Mouse (Mus musculus) adrenal gland, adult 18-20 months (tissue): ENCODE measurements around the gene Adig. TPM values are rescaled to one million over a fixed set of nuclear protein-coding genes. Genes with fewer than 3 reads are reported as not detected.

Experiments
- DNase-seq, 2 experiments: peaks; one replicate each; pipeline ENCODE4 v3.0.0; 2021 to 2022; ENCODE audit warnings: low spot score in 2 of 2
- long read RNA-seq, 2 experiments: library from polyadenylated mRNA; stranded (forward); transcript quantifications; one replicate each; pipeline ENCODE4 v2.0.0; 2021
- total RNA-seq, 2 experiments: library from RNA; stranded (reverse); gene quantifications; 1 replicate in 1 of 2; 2 replicates in 1 of 2; pipeline ENCODE4 v1.2.3; 2021

The Adig gene
- 100 to 1,000 TPM in 1 of 2 experiments, 10 to 100 TPM in 1; 75.7 to 130 TPM for total RNA-seq
- long read RNA-seq, experiment 1, transcript Adig-201 (3 exons, 632 nt), result major isoform, 6 of 11 reads
- long read RNA-seq, experiment 1, partial matches to known transcripts, result 0 of 11 reads
- long read RNA-seq, experiment 1, other reads (novel, unspliced or antisense), result 5 of 11 reads
- long read RNA-seq, experiment 2, transcript Adig-201 (3 exons, 632 nt), result major isoform, 53 of 65 reads
- long read RNA-seq, experiment 2, partial matches to known transcripts, result 3 of 65 reads
- long read RNA-seq, experiment 2, other reads (novel, unspliced or antisense), result 8 of 65 reads

GRCm38 (mm10) chr2:158501836-158502812, at the start of gene Adig:
Gene Adig (plus strand): TSS chr2:158502612.
- DNase-seq, result peak in 1 of 2 experiments; percentile 19

GRCm38 (mm10) chr2:158456451-158456850, 46.0 kb upstream of the Adig start:
- no peak for DNase-seq

- no peak for DNase-seq
Observed at GRCm38 (mm10) chr2:158457610-158458009, 44.8 kb upstream of the Adig start.

GRCm38 (mm10) chr2:158462450-158462849, 40.0 kb upstream of the Adig start:
- DNase-seq, result no peak

GRCm38 (mm10) chr2:158474159-158474558, 28.3 kb upstream of the Adig start:
- no peak for DNase-seq

- no peak for DNase-seq
Observed at GRCm38 (mm10) chr2:158477640-158478039, 24.8 kb upstream of the Adig start.

- no peak for DNase-seq
Observed at GRCm38 (mm10) chr2:158498457-158498856, 4.0 kb upstream of the Adig start.

GRCm38 (mm10) chr2:158503226-158503625, 814 bp downstream of the Adig start:
- peak in 1 of 2 experiments; percentile 15 for DNase-seq

GRCm38 (mm10) chr2:158503671-158504070, 1.3 kb downstream of the Adig start:
- DNase-seq, result peak in 1 of 2 experiments; percentile 19

GRCm38 (mm10) chr2:158506475-158506874, 4.1 kb downstream of the Adig start:
- peak in 1 of 2 experiments; percentile 6 for DNase-seq

- DNase-seq, result peak in 1 of 2 experiments; percentile 10
Observed at GRCm38 (mm10) chr2:158507046-158507445, 4.6 kb downstream of the Adig start.

GRCm38 (mm10) chr2:158510665-158511064, 8.3 kb downstream of the Adig start:
- peak; percentile 67 to 70 for DNase-seq

GRCm38 (mm10) chr2:158512528-158512927, 10.1 kb downstream of the Adig start, which contains the start of gene Arhgap40:
Gene Arhgap40 (plus strand): TSS chr2:158512796.
- DNase-seq, result peak in 1 of 2 experiments; percentile 17

GRCm38 (mm10) chr2:158513821-158514336, 11.5 kb downstream of the Adig start:
- no peak for DNase-seq

- DNase-seq, result no peak
Observed at GRCm38 (mm10) chr2:158518583-158518982, 16.2 kb downstream of the Adig start.

- no peak for DNase-seq
Observed at GRCm38 (mm10) chr2:158519071-158519470, 16.7 kb downstream of the Adig start.

- DNase-seq, result no peak
Observed at GRCm38 (mm10) chr2:158519800-158520199, 17.4 kb downstream of the Adig start.

GRCm38 (mm10) chr2:158523060-158523459, 20.6 kb downstream of the Adig start:
- peak in 1 of 2 experiments; percentile 18 for DNase-seq

- DNase-seq, result no peak
Observed at GRCm38 (mm10) chr2:158524129-158524860, 21.9 kb downstream of the Adig start.

GRCm38 (mm10) chr2:158534090-158534489, 31.7 kb downstream of the Adig start:
- peak; percentile 38 for DNase-seq

GRCm38 (mm10) chr2:158534559-158534958, 32.1 kb downstream of the Adig start:
- no peak for DNase-seq
